Mouse (Mus musculus): ENCODE measurements around the gene Sorl1.

GRCm38 (mm10) chr9:42163011-42163410 lies 38.9 kb upstream of the Sorl1 start:
- no peak for TF ChIP-seq POLR2A (IDR thresholded peaks at IDR 0.05; ENCODE audit: low read depth, low read length)
- TF ChIP-seq CTCF (conservative IDR thresholded peaks at IDR 0.05 in 1 of 2, IDR thresholded peaks at IDR 0.05 in 1 of 2; ENCODE audit: low read depth in 2 of 2, low read length in 2 of 2), result no peak

Data from CH12.LX (cell line).